8 mouse cellular contexts compared by ENCODE assay signal in the genomic region with DNA sequence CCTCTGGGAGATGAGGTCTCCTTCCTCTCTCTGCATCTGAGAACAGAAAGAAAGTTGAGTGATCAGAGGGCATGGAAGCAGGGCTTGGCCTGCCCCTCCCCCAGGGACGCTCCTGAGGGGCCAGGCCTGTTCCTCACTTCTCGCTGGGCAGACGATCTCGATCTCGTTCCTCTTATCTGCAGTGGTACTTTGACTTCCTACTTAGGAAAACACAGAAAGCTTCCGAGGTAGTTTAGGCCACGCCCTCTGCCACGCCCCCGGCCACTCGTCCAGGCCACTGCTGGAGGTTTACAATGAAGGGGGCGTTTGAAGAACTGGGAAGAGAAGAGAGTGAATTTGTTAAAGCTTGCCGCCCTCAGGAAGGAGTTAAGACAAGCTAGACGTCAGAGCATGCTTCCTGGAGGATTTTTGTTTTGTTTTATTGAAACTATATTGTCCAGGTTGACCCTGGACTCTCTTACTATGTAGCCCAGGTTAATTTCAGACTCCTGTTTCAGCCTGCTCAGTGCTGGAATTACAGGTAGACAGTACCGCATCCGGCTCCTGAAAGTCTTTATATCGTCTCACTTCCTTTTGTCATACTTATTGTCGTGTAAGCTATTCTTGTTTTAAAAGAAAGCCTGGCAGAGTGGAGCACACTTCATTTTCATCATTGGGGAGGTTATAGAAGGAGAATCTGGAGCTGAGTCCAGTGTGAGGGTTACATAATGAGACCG. TPM values are rescaled to one million over a fixed set of nuclear protein-coding genes. Genes with fewer than 3 reads are reported as not detected.
A peak's percentile ranks its signal among the peaks of the same experiment; 100 is the strongest.
DNase-seq lines count a peak whose midpoint lies in the region; ATAC-seq lines count a peak whose summit lies in the region.

No protein-coding gene starts in this region.

- ATAC-seq in kidney, embryonic 14.5 days (ENCODE audit: low FRiP score, low TSS enrichment), result peak; percentile 84

- H3K4me3 ChIP-seq in heart, embryonic 10.5 days, result peak overlapping the region; percentile 50
- peak overlapping the region; percentile 11 for H3K4me3 ChIP-seq in kidney, embryonic 14.5 days (ENCODE audit: low read length)

- H3K36me3 ChIP-seq in heart, embryonic 10.5 days, result no peaks in the 10 kb centered on the region
- no peaks in the 10 kb centered on the region for H3K36me3 ChIP-seq in kidney, embryonic 14.5 days (ENCODE audit: control insufficient read depth, insufficient read depth, low read length)

- no peaks in the 10 kb centered on the region for H3K9me3 ChIP-seq in heart, embryonic 10.5 days
- no peaks in the 10 kb centered on the region for H3K9me3 ChIP-seq in kidney, embryonic 14.5 days (ENCODE audit: control insufficient read depth, low read length)

- peak; percentile 20 to 43 for DNase-seq in adrenal gland, adult 18-20 months (ENCODE audit: low spot score in 2 of 2)
- DNase-seq in adrenal gland, adult 8-10 months, result no peak
- DNase-seq in embryo, embryonic 10 days (ENCODE audit: low spot score), result peak; percentile 84
- DNase-seq in heart, embryonic 10.5 days (ENCODE audit: low spot score), result peak; percentile 91
- DNase-seq in lung, postnatal 10 days, result peak; percentile 78
- DNase-seq in retina, embryonic 14.5 days (ENCODE audit: low spot score), result peak; percentile 52
- no peak for DNase-seq in frontal cortex, postnatal 14 days (ENCODE audit: low spot score in 2 of 2)

- H3K27ac ChIP-seq in heart, embryonic 10.5 days, result peak overlapping the region; percentile 81
- no peak overlapping the region for H3K27ac ChIP-seq in kidney, embryonic 14.5 days (ENCODE audit: low read depth, low read length)

- peak overlapping the region; percentile 15; the same call in 1 of the 2 replicates for H3K9ac ChIP-seq in kidney, embryonic 14.5 days (ENCODE audit: low read depth, low read length)

- H3K27me3 ChIP-seq in heart, embryonic 10.5 days (ENCODE audit: insufficient read depth, poor library complexity, severe bottlenecking), result peaks cover 7% of the 10 kb centered on the region
- H3K27me3 ChIP-seq in kidney, embryonic 14.5 days (ENCODE audit: control insufficient read depth, insufficient read depth, low read length), result no peaks in the 10 kb centered on the region

- 14% methylated on average over 18 of the region's 18 CpGs for WGBS in heart, embryonic 10.5 days
- 16% methylated on average over 18 of the region's 18 CpGs for WGBS in kidney, embryonic 14.5 days

- peak overlapping the region; percentile 36 for H3K4me2 ChIP-seq in kidney, embryonic 14.5 days (replicated peaks; ENCODE audit: low read depth, low read length)

- peaks cover 26% of the 10 kb centered on the region for H3K4me1 ChIP-seq in heart, embryonic 10.5 days
- H3K4me1 ChIP-seq in kidney, embryonic 14.5 days (ENCODE audit: control insufficient read depth, insufficient read depth, low read length), result peaks cover 6% of the 10 kb centered on the region; the same call in 1 of the 2 replicates

RNA-seq across cellular contexts. Expression of gene A130010J15Rik, which starts 7.4 kb away (rescaled TPM):
- total RNA-seq in adrenal gland, adult 18-20 months (2021), result 1 to 10 TPM; 1.2 to 3.2 TPM
- 1 to 10 TPM; 2.2 to 3.2 (median 3.0) TPM for total RNA-seq in adrenal gland, adult 8-10 months (2022)
- polyA plus RNA-seq in heart, embryonic 10.5 days (2016; fragmentation: Nextera tagmentation; extraction: Ambion mirVana), result 15.3 and 16.5 TPM in 2 replicates
- polyA plus RNA-seq in kidney, embryonic 14.5 days (2014; fragmentation: Nextera tagmentation; extraction: Ambion mirVana), result 13.1 and 16.0 TPM in 2 replicates

RNA-seq across cellular contexts. Expression of gene Irf6, which starts 7.6 kb away (rescaled TPM):
- total RNA-seq in adrenal gland, adult 18-20 months (2021), result 1 to 10 TPM in 1 of 2 experiments, under 1 TPM in 1; 0.33 to 1.2 TPM
- under 1 TPM; 0.15 to 0.49 (median 0.26) TPM for total RNA-seq in adrenal gland, adult 8-10 months (2022)
- 3.1 and 4.7 TPM in 2 replicates for polyA plus RNA-seq in heart, embryonic 10.5 days (2016; fragmentation: Nextera tagmentation; extraction: Ambion mirVana)
- polyA plus RNA-seq in kidney, embryonic 14.5 days (2014; fragmentation: Nextera tagmentation; extraction: Ambion mirVana), result 7.4 and 16.1 TPM in 2 replicates

RNA-seq across cellular contexts. Expression of gene Diexf, which starts 30.4 kb away (rescaled TPM):
- 10 to 100 TPM; 14.6 to 18.6 TPM for total RNA-seq in adrenal gland, adult 18-20 months (2021)
- 10 to 100 TPM; 16.7 to 24.1 (median 20.8) TPM for total RNA-seq in adrenal gland, adult 8-10 months (2022)
- polyA plus RNA-seq in heart, embryonic 10.5 days (2016; fragmentation: Nextera tagmentation; extraction: Ambion mirVana), result 5.2 and 8.7 TPM in 2 replicates
- polyA plus RNA-seq in kidney, embryonic 14.5 days (2014; fragmentation: Nextera tagmentation; extraction: Ambion mirVana), result 9.0 and 11.0 TPM in 2 replicates

RNA-seq across cellular contexts. Expression of gene Traf3ip3, which starts 41.0 kb away (rescaled TPM):
- 1 to 10 TPM; 1.0 to 2.5 TPM for total RNA-seq in adrenal gland, adult 18-20 months (2021)
- 1 to 10 TPM; 1.6 to 3.9 (median 2.7) TPM for total RNA-seq in adrenal gland, adult 8-10 months (2022)
- polyA plus RNA-seq in heart, embryonic 10.5 days (2016; fragmentation: Nextera tagmentation; extraction: Ambion mirVana), result 1.6 and 1.9 TPM in 2 replicates
- 0.50 and 1.6 TPM in 2 replicates for polyA plus RNA-seq in kidney, embryonic 14.5 days (2014; fragmentation: Nextera tagmentation; extraction: Ambion mirVana)

RNA-seq across cellular contexts. Expression of gene Lamb3, which starts 47.0 kb away (rescaled TPM):
- 1 to 10 TPM in 1 of 2 experiments, under 1 TPM in 1; 0.86 to 1.5 TPM for total RNA-seq in adrenal gland, adult 18-20 months (2021)
- 1 to 10 TPM; 1.2 to 2.7 (median 1.5) TPM for total RNA-seq in adrenal gland, adult 8-10 months (2022)
- polyA plus RNA-seq in heart, embryonic 10.5 days (2016; fragmentation: Nextera tagmentation; extraction: Ambion mirVana), result 1.7 and 2.4 TPM in 2 replicates
- 0.29 and 0.49 TPM in 2 replicates for polyA plus RNA-seq in kidney, embryonic 14.5 days (2014; fragmentation: Nextera tagmentation; extraction: Ambion mirVana)

Comparison
In these comparisons a context has a peak if more than half of its experiments do, and no peak if none do; other contexts are left out.
1. DNase-seq: peak in adrenal gland, adult 18-20 months (2 of 2), embryo, embryonic 10 days (single experiment), heart, embryonic 10.5 days (single experiment), lung, postnatal 10 days (single experiment) and retina, embryonic 14.5 days (single experiment); none in adrenal gland, adult 8-10 months (single experiment) and frontal cortex, postnatal 14 days (0 of 2).